Mouse (Mus musculus): ENCODE measurements around the gene Ak5.

The Ak5 gene

GRCm38 (mm10) chr3:152442795-152443194 lies 225.4 kb downstream of the Ak5 start:
- no peak for DNase-seq (ENCODE audit: low read depth, low spot score)

GRCm38 (mm10) chr3:152438068-152438467 lies 230.1 kb downstream of the Ak5 start:
- DNase-seq (ENCODE audit: low read depth, low spot score), result no peak

- no peak for DNase-seq (ENCODE audit: low read depth, low spot score)
Observed at GRCm38 (mm10) chr3:152435590-152435989, 232.6 kb downstream of the Ak5 start.

GRCm38 (mm10) chr3:152432677-152433076 lies 235.5 kb downstream of the Ak5 start:
- no peak for DNase-seq (ENCODE audit: low read depth, low spot score)

GRCm38 (mm10) chr3:152428925-152429324 lies 239.2 kb downstream of the Ak5 start:
- no peak for DNase-seq (ENCODE audit: low read depth, low spot score)
